Mouse (Mus musculus) cortical plate, adult 2 months (tissue): ENCODE data around the gene Sephs2.

Experiments
- CTCF ChIP-seq: fragments of 200-500 bp; IDR thresholded peaks from 2 replicates; pipeline ENCODE4 v1.5.1; 2011; ENCODE audit warnings: mild to moderate bottlenecking, control low read depth, low read length; ENCODE audit not compliant: insufficient read depth; ENCODE audit errors: extremely low read depth
- POLR2A ChIP-seq: fragments of 200-500 bp; IDR thresholded peaks from 2 replicates; pipeline ENCODE4 v1.6.1; 2011; ENCODE audit warnings: mild to moderate bottlenecking, low read length, control low read depth; ENCODE audit not compliant: insufficient read depth; ENCODE audit errors: extremely low read depth

DNA sequence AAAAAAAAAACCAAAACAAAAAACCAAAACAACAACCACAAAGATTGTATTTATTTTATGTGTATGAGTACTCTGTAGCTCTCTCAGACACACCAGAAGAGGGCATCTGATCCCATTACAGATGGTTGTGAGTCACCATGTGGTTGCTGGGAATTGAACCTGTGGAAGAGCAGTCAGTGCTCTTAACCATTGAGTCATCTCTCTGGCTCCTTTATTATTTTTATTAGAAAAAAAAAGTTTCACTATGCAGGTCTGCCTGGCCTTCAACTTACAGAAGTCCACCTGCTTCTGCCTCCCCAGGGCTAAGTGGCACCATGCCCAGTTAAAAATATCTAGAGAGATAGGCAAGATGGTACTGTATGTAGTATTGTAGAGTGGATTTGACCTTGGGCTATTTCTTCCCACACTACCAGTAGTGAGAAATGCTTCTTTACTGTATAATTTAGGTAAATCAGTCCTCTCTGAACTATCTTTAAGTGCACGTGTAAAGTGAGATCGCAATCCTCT is 30.4 kb downstream of the Sephs2 start:
- TF ChIP-seq CTCF (no peak), POLR2A (no peak)
